Mouse (Mus musculus) stomach, embryonic 14.5 days (tissue): Measurements from ENCODE around the gene Hsd3b4. TPM values are rescaled to one million over a fixed set of nuclear protein-coding genes. Genes with fewer than 3 reads are reported as not detected.
"Not testable (repeated sequence)": the region's sequence is repeated elsewhere in the genome, so short reads cannot be mapped to it uniquely, and the experiment has no call there.

ENCODE experiments used
- ATAC-seq: fragments of 200-750 bp; cut with Nextera tagmentation; 2 replicates; pipeline ENCODE4 v1.8.0; 2017; ENCODE audit warnings: low read depth, moderate TSS enrichment; ENCODE audit not compliant: insufficient number of reproducible peaks, insufficient read depth, low FRiP score
- H3K27ac ChIP-seq: fragments of 300-500 bp; sonication (generic); 2 replicates; pipeline ENCODE4 v1.5.1; 2014; ENCODE audit warnings: mild to moderate bottlenecking, low read length, moderate library complexity, mixed read lengths
- H3K27me3 ChIP-seq: fragments of 300-500 bp; sonication (generic); 2 replicates; pipeline ENCODE4 v1.6.1; 2014; ENCODE audit warnings: low read length, control low read depth, mixed read lengths; ENCODE audit not compliant: control insufficient read depth, insufficient read depth
- H3K36me3 ChIP-seq: fragments of 300-500 bp; sonication (generic); 2 replicates; pipeline ENCODE4 v1.6.1; 2014; ENCODE audit warnings: mild to moderate bottlenecking, control low read depth, low read length, moderate library complexity, mixed read lengths; ENCODE audit not compliant: control insufficient read depth, insufficient read depth
- H3K4me1 ChIP-seq: fragments of 300-500 bp; sonication (generic); 2 replicates; pipeline ENCODE4 v1.6.1; 2014; ENCODE audit warnings: low read length, control low read depth, mixed read lengths; ENCODE audit not compliant: control insufficient read depth, insufficient read depth
- H3K4me2 ChIP-seq: fragments of 300-500 bp; sonication (generic); replicated peaks from 2 replicates; pipeline ENCODE4 v1.6.1; 2014; ENCODE audit warnings: low read depth, low read length, control low read depth
- H3K4me3 ChIP-seq: fragments of 300-500 bp; sonication (generic); 2 replicates; pipeline ENCODE4 v1.5.1; 2014; ENCODE audit warnings: low read depth, low read length, control low read depth
- H3K9ac ChIP-seq: fragments of 300-500 bp; sonication (generic); replicated peaks from 2 replicates; pipeline ENCODE4 v1.6.1; 2014; ENCODE audit warnings: low read depth, mild to moderate bottlenecking, control low read depth, low read length, moderate library complexity, mixed read lengths
- H3K9me3 ChIP-seq: fragments of 300-500 bp; sonication (generic); 2 replicates; pipeline ENCODE4 v1.6.1; 2016; ENCODE audit warnings: low read depth, low read length, control low read depth; ENCODE audit not compliant: control insufficient read depth
- WGBS: fragments of 180-500 bp; shearing (Covaris S2); extraction: QIAGEN DNeasy Blood & Tissue Kit; methylation state at CpG from one replicate; pipeline ENCODE4 v1.1.7; 2014; 5-methylcytosine and 5-hydroxymethylcytosine counted together
- polyA plus RNA-seq: library from polyadenylated mRNA; unstranded; fragments of >200 nt; fragmentation: Nextera tagmentation; extraction: Ambion mirVana; gene quantifications from 2 replicates; pipeline ENCODE4 v1.2.1, GENCODE M21; 2014

The Hsd3b4 gene
- polyA plus RNA-seq, 1 experiment from 2014 or later: not detected

DNA sequence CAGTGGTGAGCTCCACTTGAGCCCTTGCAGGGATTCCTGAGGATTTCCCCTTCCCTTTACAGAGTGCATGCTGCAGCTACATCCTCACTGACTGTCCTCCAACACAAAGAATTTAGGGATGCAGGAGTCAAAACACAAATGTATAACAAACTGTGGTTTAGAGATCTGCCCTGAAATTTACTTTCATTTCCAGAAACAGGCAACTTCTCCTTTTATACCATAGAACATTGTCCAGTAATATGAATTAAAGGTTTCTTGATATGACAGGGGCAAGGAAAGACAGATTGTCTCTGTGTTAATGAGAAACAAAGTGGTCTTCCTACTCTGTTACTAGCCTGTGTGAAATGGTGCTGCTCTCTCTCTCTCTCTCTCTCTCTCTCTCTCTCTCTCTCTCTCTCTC, 12.9 kb downstream of the Hsd3b4 start:
- not testable (repeated sequence) for H3K9ac ChIP-seq, H3K4me1 ChIP-seq, ATAC-seq, H3K36me3 ChIP-seq, H3K27ac ChIP-seq, H3K27me3 ChIP-seq, H3K9me3 ChIP-seq, H3K4me2 ChIP-seq, H3K4me3 ChIP-seq

DNA sequence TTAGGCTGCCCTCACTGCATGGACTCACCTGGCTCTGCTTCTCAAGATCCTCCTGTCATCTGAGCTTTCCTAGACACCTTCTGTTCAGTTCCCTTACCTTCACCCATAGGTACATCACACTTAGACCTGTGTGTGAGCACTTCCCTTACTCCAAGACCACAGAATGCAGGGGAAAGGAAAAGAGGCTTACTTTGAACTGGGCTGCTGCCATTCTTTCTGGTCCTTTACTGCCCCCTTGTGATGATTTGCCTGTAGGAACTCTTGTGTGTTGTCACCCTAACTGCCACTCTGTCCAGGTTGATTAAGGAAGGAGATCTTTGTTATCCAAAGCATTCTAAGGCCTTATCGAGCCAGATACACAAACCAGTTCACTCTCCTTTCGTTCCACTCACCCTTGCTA, 13.6 kb downstream of the Hsd3b4 start:
- not testable (repeated sequence) for H3K27ac ChIP-seq, H3K36me3 ChIP-seq, H3K4me1 ChIP-seq, H3K27me3 ChIP-seq, H3K9me3 ChIP-seq, H3K9ac ChIP-seq, ATAC-seq, H3K4me3 ChIP-seq, H3K4me2 ChIP-seq
- WGBS: no CpG with 5 or more reads among the region's 2 CpGs

DNA sequence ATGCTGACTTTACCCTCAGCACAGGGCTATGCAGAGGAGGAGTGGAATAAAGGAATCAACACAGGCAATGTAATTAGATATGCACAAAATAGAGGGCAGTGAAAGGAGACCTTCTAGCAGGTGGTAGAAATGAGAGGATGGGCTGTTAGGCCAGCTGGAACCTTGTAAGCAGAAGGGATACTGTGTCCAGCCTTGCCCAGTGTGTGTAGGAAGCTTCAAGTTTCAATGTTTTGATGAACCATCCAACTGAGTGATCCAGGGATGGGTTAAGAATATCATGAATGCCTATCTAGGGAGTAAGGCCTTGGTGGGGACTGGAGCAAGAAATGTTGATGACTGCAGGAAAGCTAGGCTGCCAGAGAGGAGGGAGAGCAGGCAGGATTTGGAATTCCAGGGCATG, 15.3 kb downstream of the Hsd3b4 start:
- H3K4me2 ChIP-seq, H3K4me1 ChIP-seq, H3K4me3 ChIP-seq, H3K27me3 ChIP-seq, H3K27ac ChIP-seq, H3K36me3 ChIP-seq, H3K9ac ChIP-seq, H3K9me3 ChIP-seq, ATAC-seq: not testable (repeated sequence)

DNA sequence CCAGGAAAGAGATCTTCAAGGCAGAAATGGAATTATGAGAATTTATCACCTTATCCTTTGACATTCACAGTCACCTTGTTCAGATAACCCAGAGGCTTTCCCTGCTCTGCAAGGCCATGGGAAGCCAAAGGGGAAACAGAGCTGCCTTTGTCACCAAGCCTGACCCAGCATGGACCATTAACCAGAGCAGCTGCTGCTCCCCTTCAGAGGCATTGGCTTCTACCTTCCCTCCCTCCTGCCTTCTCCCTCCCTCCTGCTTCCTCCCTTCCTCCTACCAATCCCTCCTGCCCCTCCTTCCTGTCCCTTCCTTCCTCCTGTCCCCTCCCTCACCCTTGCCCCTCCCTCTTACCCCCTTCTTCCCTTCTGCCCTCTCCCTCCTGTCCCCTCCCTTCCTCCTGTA, 16.1 kb downstream of the Hsd3b4 start:
- not testable (repeated sequence) for H3K4me1 ChIP-seq, ATAC-seq, H3K36me3 ChIP-seq, H3K27me3 ChIP-seq, H3K9ac ChIP-seq, H3K4me2 ChIP-seq, H3K9me3 ChIP-seq, H3K4me3 ChIP-seq, H3K27ac ChIP-seq

DNA sequence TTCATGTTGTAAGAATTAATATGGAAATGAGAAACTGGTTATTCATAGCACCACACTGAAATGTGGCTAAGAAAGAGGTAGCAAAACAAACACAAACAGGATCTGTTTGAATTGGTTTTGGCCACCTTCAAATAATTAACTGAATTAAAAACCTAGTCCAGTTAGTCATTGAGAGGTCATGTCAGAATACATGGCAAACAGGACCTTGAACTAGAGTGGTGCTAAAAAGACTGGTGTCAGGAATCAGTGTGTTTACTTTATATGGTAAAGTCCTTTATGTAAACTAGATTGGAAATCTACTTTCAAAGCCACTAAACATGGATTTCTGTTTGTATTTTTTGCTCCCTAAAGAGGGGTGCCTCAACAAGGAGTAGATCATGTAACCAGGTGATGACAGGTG, 38.8 kb downstream of the Hsd3b4 start:
- H3K9ac ChIP-seq, H3K36me3 ChIP-seq, H3K27ac ChIP-seq, ATAC-seq, H3K4me1 ChIP-seq, H3K4me2 ChIP-seq, H3K27me3 ChIP-seq, H3K9me3 ChIP-seq, H3K4me3 ChIP-seq: not testable (repeated sequence)

DNA sequence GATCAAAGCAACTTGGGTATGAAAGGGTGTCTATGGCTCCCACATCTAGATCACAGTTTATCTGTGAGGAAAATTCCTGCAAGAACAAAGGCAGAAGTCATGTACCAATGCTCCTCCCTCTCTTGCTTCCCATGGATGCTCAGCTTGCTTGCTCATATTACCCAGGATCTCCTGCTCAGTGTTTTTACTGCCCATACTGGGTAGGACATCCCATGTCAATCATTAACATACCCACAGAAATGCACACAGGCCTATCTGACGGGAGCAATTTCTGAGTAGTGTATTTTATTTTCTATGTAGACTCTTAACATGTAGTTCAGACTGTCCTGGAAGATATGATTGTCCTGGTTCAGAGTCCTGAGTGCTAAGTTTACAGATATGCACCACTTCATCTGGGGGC, 39.3 kb downstream of the Hsd3b4 start:
- H3K36me3 ChIP-seq, ATAC-seq, H3K4me3 ChIP-seq, H3K4me2 ChIP-seq, H3K27me3 ChIP-seq, H3K27ac ChIP-seq, H3K9me3 ChIP-seq, H3K9ac ChIP-seq, H3K4me1 ChIP-seq: not testable (repeated sequence)
- WGBS: no CpG with 5 or more reads among the region's 1 CpGs

DNA sequence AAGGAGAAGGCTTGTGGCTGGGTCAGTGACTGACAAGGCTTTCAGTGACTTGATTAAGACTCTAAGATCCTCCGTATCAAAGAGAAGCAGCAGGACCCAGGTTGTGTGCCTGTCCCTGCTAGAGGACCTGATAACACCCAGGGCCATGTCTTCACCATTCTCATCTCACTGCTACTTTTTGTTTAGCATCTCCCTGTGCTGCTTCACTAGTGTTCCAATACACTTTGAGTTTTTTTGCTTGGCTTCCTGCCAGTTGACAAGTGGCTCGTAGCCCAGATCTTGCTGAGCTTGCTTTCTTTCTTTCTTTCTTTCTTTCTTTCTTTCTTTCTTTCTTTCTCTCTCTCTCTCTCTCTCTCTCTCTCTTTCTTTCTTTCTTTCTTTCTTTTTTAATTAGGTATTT, 41.0 kb downstream of the Hsd3b4 start:
- not testable (repeated sequence) for H3K4me1 ChIP-seq, H3K9me3 ChIP-seq, H3K36me3 ChIP-seq, H3K27me3 ChIP-seq, H3K4me3 ChIP-seq, ATAC-seq, H3K9ac ChIP-seq, H3K27ac ChIP-seq, H3K4me2 ChIP-seq
- 60% methylated on average over 1 of the region's 2 CpGs for WGBS

DNA sequence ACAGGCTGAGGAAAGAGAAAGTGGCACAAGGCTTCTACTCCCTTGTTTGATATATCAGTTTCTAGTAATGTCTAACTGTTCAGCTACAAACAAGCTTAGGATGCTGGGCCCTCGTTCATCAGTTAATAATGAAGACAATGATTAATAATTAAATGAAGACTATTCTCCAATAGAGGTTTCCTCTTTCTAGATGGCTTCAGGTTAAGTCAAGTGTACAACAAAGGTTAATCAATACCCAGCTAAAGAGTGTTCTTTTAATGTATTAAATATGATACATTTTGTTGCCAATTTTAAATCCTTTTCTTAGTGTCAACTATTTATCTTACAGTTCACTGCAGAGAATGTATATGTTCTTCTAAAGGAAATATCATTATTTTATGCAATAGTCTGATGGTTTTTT, 53.3 kb downstream of the Hsd3b4 start, which contains the start of gene Gm4450:
TSS of gene Gm4450 (minus strand) at position 101 of the 400 bp plus-strand sequence.
- H3K27ac ChIP-seq, H3K36me3 ChIP-seq, H3K4me1 ChIP-seq, H3K9ac ChIP-seq, H3K4me3 ChIP-seq, H3K27me3 ChIP-seq, H3K9me3 ChIP-seq, H3K4me2 ChIP-seq, ATAC-seq: not testable (repeated sequence)
- no CpG with 5 or more reads among the region's 1 CpGs for WGBS

DNA sequence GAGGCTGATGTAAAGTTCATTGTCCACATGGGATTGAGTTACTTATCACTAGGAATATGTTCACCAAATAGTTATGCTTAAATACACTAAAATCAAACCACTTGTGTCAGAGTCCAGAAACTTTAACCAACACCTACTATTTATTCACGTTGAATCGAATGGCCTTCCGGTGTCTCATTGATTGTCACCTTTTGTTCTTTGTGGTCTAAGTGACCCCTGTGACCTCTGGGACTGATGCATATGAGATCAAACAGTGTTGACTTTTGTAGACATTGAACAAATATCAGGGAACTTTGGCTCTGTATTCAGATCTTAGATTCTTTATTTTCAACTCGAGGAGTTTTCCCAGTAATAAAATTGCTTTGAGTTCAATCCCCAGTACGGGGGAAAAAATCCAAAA, 56.5 kb downstream of the Hsd3b4 start:
- H3K9ac ChIP-seq, H3K27ac ChIP-seq, H3K27me3 ChIP-seq, ATAC-seq, H3K4me3 ChIP-seq, H3K9me3 ChIP-seq, H3K4me1 ChIP-seq, H3K4me2 ChIP-seq, H3K36me3 ChIP-seq: not testable (repeated sequence)
- 80% methylated on average over 5 of the region's 5 CpGs for WGBS
